Mouse (Mus musculus): ENCODE measurements around the gene Mpped2. TPM values are rescaled to one million over a fixed set of nuclear protein-coding genes. Genes with fewer than 3 reads are reported as not detected.

Mpped2 gene
- total RNA-seq, 2 experiments from 2014 or later, result 20.3 to 27.4 TPM

DNA sequence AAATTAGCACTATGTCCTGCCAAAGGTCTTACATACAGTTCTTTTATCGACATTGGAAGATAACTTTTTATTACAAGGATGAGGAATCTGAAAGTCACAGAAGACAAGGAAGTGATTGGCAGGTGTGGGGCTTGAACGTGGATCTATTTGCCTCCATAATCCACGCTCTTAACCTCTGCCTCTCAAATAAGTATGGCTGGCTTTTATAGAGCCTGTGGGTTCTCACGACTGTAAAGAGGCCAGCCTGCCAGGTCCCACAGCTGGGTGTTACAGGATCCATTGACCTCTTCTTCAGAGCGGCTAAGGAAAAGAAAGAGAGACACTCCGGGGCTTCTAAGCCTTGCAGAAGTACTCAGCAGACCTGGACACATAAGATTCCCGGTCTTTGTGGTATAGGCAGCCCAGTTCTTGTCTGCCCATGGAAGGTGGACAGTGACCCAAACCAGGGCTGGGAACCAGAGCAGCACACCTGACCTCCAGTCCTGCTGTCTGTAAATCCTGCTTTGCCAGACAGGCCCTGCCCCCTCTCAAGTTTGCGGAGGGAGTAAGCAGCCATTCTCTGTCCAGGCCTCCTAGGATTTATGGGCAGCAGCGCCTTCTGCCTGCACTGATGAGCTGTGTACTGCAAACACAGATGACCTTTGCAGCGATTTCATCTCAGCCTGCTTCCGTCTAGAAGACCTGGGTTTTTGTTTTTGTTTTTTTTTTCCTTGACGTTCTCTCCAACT, 162.7 kb downstream of the Mpped2 start:
- DNase-seq, result peak; percentile 57

DNA sequence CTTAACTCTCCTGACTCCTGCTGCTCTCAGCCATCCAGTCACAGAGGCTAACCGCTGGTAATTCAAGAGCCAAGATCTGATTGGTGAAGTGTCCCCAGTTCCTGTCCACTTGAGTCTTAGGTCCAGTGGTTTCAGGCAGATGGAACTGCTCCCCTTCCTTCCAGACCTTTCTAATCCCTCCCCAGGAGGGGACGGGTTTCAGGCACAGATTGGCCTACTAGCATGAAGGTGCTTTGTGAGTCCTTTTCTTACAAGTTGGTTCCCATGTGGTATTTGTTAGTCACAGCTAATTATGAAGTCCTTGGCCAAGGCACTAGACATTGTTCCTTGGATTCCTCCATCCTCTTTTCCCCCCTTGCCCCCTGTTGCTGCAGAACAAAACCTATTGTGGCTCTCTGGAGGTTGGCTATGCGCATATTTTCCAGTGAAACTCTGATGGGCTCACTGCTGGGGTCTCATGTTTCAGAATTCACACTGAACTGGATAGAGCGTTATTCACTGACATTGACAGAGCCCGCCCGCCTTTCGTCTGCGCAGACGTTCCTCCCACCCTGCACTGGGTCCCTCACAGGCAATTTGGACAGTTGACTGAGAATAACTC, 163.4 kb downstream of the Mpped2 start:
- no peak for DNase-seq

DNA sequence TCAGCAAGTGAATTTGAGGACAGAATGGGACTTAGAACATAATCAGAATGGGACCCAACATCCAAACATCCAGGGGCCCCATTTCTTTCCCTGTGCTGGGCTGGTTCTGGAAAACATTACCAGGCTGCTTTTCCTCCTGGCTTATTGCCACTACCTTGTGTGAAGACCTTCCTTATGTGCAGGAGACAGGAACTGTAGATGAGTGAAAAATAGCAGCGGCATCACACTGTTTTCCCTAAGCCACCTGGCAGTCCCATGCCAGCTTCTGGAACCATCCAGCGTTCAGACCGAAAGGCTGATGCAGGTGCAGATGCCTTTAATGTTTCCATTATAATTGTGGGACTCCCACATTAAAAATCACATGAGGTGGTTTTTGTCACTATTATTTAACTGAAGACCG, 164.2 kb downstream of the Mpped2 start:
- no peak for DNase-seq

DNA sequence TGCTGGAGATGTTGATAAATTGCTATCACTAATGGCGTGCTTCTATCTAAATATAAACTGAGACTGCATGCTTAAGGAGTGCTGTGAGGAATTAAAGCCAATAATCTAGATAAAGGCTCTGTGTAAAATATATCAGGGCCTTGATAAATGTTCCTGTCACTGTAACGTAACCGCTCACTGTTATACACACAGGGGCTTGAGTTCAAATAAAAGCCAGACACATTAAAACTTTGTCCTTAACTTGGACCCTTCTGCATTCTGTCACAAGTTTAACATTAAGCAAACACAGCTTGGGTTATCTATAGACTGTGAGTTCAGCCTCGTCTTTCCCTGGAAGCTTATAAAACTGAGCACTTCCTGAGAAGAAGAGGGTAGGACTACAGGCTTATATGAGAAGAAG, 164.6 kb downstream of the Mpped2 start:
- no peak for DNase-seq

DNA sequence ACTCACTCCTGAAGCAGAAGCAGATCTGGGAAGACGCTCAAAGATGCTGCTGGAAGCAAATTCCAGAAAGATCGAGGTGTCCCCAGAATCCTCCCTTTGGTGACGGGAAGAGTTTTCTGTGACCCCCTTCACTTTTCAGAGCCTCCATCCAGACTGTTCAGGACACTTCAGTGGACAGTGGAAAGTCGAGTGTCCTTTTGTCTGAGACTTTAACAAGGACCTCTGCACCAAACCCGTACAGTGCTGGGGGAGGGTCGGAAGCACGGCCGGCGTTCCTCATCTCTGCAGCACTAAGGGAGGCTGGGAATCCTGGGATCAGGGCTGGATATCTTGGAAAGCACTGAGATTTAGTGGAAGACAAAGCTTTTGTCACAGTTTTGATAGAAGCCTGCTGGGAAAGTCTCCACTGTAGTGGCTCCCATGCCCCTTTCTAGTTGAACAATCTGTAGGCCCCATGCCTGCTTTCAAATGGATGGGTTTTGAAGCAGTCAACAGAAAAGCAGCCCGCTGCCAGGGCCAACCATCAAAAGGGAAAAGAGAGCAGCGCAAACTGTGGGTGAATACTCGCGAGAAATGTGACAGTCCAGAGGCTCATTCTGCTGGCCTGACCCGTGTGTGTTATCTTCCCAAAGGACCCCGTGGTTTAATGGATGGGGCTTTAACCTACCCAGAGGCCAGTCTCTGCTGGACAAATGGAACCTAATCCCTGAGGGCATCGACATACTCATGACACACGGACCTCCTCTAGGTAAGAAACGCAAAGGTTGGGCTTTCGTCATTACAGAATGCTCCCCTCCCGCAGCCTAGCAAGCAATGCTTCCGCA, 168.0 kb downstream of the Mpped2 start:
- DNase-seq, result no peak

DNA sequence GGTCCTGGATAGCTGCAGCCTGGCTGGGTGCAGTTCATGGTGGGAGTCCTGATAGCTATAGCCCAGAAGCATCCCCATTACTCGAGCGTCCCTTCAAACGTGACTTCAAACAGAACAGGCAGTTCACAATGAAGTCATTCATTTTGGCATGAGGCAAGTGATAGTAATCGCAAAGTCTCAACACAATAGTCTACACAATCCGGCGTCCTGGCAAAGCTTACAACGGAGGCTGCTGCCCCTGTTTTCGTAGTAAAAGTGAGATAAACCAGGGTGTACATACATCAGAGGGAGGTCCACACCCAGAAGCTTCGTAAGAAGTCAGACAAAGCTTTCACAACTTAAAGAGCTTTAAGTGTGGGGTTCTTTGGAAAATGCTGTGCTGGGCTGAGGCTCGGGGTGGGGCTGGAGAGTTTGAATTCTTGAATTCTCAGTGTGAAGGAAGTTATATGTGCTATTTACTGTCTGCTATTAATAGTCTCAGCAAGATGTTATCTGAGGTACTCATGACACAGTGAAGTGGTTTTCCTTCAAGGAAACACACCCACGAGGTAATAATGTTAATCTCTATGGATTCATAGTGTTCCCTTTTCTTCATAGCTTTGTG, 170.1 kb downstream of the Mpped2 start:
- no peak for DNase-seq

DNA sequence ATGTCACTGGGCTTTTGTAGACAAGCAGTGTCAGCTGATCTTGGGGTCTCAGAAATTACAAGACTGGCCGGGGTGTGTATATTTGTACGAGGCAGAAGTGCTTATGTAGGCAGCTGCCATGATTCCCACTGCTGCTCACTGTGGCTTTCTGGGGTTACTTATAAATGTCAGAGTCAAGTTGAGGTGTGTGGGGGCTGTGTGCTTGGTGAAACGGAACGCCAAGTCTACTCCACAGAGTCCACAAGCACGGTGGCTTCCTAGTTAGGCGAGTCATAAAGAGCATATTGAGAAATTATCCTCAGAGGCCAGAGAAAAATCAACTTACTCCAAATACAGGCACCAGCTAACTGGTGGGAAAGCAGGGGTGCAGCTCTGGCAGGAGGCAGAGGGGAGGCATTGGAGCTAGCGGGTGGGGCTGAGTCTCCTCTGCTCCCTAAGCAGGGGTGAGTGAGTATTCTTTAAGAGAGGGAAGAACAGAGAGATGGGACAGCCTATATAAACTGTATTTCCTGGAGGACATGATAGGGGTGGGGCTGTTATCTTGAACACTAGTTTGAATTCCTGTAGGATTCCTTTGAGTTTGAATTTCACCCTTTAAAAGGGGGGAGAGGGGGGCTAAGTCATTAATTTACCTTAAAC, 172.2 kb downstream of the Mpped2 start:
- DNase-seq, result no peak

DNA sequence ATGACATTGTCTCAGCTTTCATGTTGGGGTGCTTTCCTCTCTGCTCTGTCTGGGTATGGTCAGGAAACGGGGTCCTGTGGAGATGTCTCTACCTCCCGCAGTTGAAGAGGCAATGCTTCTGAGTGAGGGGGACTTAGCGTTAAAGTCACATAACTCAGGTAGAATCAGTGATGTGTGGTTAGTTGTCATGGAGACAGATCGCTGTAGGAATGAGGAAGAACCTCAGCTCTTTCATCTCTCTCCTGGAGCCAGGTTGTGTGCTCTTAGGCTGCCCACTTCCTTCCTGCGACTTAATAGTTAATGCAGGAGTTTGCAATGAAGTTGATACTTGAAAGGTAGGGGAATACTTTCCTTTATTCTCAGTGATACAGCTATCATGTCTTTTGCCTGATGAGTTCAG, 173.2 kb downstream of the Mpped2 start:
- no peak for DNase-seq

DNA sequence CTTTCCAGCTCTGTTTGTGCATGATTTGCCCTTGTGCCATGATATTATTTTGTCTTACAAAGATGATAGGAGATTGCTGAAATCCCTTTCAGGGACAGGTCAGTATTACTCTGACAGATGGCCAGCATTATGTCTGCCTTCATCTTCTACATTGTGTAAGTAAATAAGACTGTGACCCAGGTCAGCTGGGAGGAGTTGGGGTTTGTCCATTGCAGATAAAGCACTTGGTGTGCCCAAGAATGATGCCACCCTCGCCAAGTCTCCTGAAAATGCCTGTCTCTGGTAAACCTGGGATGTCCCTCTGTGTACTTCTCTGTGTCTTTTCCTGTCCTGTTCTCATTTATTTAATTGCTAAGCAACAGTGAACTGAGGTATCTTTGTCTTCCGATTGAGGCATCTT, 177.8 kb downstream of the Mpped2 start:
- no peak for DNase-seq

DNA sequence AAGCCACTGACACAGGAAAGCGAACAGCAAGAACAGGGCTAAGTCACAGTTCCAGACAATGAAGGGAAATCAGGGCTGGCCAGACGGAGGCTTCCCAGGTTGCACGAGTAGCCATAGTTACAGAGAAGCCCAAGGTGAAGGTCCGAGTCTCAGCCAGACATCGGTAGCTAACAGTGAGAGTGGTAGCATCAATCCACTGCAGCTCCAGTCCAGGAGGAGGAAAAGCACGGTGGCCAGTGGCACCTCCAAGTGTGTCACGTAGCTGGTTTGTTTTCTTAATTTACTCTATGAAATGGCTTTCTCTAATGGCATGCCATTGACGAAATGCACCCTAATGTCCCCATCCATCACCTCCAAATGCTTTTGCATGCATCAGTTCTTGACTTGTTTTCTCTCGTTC, 180.1 kb downstream of the Mpped2 start:
- DNase-seq, result no peak

DNA sequence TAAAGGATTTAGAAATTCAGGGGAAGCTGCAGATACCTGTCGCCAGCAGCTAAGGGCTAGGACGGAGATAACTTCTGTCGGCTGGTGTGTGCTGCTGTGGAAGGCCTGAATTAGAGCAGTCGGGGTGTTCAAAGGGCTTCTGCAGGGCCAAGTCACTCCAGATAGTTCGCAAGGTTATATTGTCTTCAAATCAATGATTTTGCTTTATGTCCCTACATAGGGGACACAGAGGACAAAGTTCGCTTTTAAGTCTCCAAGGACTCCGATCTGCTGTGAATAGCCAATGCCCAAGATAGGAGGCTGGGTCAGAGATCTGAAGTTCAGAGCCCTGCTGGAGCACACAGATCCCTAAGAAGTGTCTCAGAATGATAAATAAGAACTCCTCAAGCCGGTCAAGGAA, 190.3 kb downstream of the Mpped2 start:
- DNase-seq, result no peak

DNA sequence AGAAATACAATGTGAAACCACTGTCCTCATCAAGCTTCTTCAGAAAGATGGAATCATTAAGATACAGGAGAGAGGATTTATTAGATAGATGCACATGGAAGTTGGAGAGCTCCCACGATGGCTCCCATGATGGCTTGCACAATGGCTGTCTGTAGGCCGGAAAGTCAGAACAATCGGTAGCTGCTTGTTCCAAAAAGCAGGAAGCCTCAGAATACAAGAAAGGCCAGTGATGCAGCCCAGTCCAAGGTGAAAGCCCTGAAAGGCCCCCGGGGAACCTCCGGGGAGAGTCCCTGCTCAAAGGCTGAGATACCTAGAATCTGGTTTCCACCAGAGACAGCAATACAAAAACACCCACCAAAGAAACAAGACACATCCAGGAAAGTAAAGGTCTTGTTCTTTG, 195.1 kb downstream of the Mpped2 start:
- no peak for DNase-seq

DNA sequence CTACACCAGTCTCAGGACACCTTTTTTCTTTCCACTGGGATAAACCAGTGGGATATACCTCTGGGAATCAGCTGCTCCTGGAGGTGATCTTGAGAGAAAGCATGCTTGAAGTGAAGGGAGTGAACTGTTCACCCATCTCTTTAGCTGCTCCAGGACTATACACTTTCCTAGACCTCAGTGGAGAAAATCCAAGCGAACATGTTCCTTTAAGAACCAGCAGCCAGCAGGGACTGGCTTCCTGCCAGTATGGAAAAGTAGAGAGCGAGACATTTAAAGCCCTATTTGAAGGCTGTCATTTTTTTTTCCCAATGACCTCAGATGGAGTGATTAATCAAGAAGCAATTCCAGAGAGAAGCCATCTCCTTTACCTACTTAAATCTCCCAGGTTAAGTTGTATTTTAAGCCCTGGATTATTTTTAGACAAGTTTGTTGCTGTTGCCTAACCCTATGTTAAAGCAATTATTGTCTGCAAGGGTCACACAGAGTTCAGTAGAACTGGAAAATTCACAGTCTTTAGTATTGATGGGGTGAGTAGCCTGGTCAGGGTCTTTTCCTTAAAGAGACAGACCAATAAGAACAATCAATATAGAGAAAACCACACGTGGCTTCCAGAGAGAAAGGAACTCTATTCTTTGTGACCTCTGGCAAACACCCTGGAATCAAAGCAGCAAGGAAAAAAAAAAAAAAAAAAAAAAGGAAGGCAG, 196.4 kb downstream of the Mpped2 start:
- DNase-seq, result peak; percentile 78

DNA sequence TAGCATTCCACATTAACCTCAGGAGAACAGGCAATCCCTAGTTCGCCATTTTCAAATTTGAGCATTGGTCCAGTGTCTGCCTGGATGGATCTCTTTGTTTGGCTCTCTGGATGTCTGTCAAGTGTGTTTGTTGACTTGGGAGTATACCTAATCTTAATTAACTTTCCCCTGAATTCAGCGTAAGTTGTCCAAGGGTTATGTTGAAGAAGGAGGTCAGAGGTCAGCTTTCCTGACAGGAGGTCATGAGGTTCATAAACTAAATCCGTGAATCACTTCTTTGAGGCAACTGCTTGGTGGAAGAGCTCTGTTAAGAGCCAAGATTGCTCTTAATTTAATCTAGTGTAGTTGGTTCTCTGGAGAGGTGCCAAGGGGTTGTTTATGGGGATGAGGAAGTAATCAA, 200.3 kb downstream of the Mpped2 start:
- no peak for DNase-seq

DNA sequence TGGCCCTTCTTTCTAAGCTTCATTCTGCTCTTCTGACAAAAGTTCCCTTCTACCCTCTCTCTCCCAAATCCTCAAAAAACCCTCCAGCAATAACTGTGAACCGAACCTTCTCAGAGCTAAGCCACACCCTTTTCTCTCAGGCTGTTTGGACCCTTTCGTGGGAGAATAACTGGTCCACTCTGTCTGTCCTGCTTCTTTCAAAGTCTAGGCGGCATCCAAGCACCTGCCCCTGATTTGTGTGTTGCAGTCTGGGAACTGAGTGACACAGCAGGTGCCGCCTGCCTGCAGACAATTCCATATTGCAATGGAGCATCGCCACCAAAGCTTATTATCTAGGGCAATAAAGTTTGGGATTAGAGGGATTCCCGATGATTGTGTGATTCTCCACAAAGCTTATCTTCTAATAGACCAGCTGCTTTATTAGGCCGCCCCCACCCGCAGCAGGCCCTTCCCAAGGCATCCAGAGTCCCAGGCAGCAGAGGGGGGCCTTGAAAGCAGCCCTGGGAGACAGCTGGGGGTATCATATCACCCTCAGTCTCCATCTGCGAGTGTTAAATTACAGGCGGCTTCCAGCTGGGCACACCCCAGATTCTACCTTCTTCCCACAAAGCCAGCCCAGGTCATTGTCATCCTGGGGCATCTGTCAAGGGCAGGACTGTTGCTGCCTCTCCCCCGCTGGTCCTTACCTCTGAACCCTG, 202.4 kb downstream of the Mpped2 start:
- DNase-seq, result no peak

DNA sequence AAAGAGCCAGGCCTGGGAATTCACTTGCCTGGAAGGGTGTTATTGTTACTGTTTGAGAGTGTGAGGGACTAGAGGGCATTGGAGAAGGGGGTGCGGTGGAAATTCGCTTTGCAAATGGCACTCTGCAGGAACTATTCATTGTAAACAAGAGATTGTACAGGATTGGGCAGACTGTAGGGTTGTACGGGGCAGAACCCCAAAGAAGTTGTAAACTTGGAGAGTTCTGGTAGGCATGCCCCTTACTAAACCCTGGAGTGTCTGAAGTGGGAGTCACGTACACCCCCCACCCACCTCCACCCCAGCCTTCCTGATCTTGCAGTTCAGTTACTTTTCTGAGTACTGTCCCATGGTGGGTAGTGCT, 202.9 kb downstream of the Mpped2 start:
- no peak for DNase-seq

DNA sequence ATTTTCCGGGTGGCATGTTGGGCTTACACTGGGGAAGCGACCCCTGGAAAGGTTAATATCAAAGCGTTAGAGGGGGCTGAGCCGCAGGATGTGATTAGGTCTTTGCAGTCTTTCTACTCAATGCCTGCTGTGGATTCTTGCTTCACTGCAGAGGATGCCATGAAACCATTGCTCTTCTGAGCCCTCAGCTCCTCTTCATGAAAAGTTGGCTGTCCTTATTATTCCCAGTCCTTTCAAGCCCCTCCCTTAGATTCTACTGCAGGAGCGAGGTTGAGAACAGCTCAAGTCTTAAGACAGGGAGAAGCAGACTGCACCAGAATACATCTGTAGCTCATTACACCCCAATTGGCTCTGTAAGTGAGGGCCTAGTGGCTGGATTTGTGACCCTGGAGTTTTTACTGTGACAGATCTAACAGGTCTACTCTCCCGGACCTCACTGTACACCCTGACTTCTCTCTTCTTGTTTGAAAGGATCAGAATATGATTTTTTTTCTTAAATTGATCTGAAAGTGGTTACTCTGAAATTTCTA, 218.9 kb downstream of the Mpped2 start:
- DNase-seq, result no peak
